Mouse (Mus musculus): Measurements from ENCODE around the gene Anxa2.

GRCm38 (mm10) chr9:69470362-69470761, 16.9 kb downstream of the Anxa2 start:
- TF ChIP-seq CTCF (IDR thresholded peaks at IDR 0.05; ENCODE audit: insufficient read depth, low read length) (no peak), POLR2A (IDR thresholded peaks at IDR 0.05; ENCODE audit: borderline replicate concordance, extremely low read depth, low read depth, low read length) (no peak)
